Mouse (Mus musculus) embryo, embryonic 9.5 days (tissue): ENCODE data around the gene Enpp3.
A peak's percentile ranks its signal among the peaks of the same experiment; 100 is the strongest.

ENCODE experiments used
- DNase-seq: peaks from one replicate; pipeline ENCODE4 v3.0.0-alpha.2; 2017; ENCODE audit errors: extremely low spot score

Enpp3 gene

DNA sequence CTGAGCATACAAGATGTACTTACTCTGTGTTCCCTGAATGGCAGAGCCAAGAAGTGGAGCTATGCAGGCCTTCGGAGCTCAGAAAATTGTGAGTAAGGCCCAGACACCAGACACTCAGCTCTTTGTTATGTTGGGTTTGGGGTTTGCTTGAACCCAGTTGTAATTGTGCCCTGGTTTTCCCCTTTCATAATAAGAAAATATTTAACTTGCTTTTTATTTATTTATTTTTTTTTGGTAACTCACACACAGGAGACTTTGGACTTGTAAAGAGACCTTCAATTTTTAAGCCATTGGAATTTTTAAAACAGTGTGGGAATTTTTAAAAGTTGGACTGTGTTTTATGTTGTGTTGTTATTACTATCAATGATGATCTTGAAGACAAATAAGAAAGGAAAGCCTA lies at the start of gene Enpp3:
TSS of gene Enpp3 (minus strand) at position 148 of the 400 bp plus-strand sequence.
- DNase-seq: no peak

GRCm38 (mm10) chr10:24888343-24888742 lies 45.7 kb upstream of the Enpp3 start:
- DNase-seq: no peak

DNA sequence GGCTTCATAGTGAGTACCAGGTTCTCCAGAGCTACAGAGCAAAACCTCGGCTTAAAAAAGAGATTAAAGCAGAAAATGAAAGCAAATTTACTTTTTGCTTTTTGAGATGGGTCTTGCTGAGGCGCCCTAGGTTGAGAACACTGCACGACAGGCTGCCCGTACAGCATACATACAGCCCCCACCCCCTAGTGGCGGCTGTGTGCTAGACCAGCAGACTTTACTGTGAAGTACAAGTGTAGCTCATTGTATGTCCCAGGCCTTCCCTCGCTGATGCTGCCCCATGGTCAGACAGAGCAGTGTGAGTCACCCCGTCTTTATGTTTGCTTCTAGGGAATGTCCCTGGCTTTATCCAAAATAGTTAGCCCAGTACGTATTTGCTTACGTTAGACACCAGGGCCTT lies 43.4 kb upstream of the Enpp3 start:
- peak; percentile 8 for DNase-seq

- no peak for DNase-seq
Measured at GRCm38 (mm10) chr10:24873624-24874023, 31.0 kb upstream of the Enpp3 start.

- DNase-seq: peak; percentile 98
Measured at GRCm38 (mm10) chr10:24869760-24870290, 27.2 kb upstream of the Enpp3 start, which contains the start of gene Med23. Gene Med23 (plus strand): TSS chr10:24869986.

GRCm38 (mm10) chr10:24864434-24864833 lies 21.8 kb upstream of the Enpp3 start:
- DNase-seq: no peak

- DNase-seq: no peak
Measured at GRCm38 (mm10) chr10:24863146-24863545, 20.5 kb upstream of the Enpp3 start.

GRCm38 (mm10) chr10:24841998-24842397 lies 625 bp downstream of the Enpp3 start:
- no peak for DNase-seq

- no peak for DNase-seq
Measured at GRCm38 (mm10) chr10:24840795-24841194, 1.8 kb downstream of the Enpp3 start.

DNA sequence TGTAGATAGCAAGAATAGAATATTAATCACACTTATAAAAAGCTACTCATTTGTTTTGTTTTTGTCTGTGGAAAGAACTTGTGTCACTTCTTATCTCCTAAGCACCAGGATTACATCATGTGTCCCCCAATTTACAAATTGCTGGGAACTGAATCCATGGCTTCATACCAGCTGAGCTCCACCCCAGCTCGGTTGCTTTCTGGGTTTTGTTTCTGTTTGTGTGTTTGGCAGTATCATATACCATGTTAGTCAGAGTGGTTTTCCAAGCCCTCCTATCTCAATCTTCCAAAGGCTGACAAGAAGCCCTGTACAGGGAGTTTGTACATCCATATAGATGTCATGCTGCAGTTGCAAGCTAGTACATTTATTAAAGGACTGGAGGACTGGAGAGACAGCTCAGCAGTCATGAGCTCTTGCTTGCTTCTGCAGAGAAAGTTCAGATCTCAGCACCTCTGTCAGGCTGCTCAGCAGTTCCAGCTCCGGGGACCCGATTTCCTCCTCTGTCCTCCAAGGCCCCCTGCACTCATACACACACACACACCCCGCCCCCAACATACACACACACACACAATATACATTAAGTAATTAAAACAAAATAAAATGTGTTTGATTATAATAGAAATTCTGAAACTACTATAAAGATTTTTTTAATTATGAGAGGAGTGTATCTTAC lies 6.1 kb downstream of the Enpp3 start:
- DNase-seq: no peak

GRCm38 (mm10) chr10:24835702-24836342 lies 6.8 kb downstream of the Enpp3 start:
- DNase-seq: peak; percentile 60

DNA sequence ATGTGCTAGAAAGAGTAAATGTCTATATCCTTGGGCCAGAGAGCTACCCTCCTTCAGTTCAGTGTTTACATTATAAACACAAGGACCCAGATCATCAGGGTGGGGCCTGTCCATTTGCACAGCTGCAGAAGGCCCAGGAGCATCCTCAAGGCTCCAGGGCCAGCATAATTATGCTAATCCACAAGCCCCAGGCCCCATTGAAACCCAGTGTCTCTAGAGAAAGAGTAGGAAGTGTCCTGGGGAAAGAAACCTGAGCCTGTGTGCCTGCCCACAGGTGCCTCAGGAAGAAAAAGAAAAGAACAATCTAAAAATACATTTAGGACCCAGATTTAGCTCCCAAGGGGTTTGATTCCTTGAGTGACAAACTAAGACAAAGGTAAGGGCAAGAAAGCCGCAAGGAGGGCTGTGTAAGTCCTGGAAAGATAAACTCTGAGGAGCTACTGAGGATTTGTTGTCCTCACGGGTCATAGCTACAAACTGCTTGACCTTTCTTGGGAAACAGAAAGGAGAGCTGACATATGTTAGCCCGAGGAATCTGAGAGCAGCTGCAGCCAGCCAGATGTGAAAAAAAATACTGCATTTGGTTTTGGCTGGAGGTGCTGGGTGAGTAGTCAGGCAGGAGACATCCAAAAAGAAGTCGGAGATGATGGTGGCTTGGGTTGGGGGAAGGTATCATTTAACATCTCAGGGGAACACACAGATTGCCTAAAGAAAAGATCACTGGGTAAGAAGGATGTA lies 7.8 kb downstream of the Enpp3 start:
- DNase-seq: peak; percentile 57

GRCm38 (mm10) chr10:24832306-24832705 lies 10.3 kb downstream of the Enpp3 start:
- DNase-seq: no peak

- DNase-seq: no peak
Measured at GRCm38 (mm10) chr10:24831377-24832095, 11.1 kb downstream of the Enpp3 start.

DNA sequence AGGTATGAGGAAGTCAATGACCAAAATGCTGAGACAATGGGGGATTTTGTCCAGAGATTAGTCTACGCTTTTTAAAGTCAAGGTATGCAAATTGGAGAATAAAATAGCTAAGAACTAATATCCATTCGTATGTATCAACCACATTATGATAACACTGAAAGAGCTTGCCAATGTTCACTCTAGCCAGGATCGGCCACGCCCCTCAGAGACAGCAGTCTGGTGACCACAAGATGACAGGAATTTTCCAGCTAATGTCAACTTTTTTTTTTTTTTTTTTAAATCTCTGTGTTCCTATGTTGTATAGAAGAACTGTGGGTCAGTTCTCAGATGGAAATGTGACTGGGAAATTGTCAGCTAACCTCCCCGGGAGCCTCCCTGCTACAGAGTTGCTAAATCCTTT lies 12.2 kb downstream of the Enpp3 start:
- DNase-seq: no peak

DNA sequence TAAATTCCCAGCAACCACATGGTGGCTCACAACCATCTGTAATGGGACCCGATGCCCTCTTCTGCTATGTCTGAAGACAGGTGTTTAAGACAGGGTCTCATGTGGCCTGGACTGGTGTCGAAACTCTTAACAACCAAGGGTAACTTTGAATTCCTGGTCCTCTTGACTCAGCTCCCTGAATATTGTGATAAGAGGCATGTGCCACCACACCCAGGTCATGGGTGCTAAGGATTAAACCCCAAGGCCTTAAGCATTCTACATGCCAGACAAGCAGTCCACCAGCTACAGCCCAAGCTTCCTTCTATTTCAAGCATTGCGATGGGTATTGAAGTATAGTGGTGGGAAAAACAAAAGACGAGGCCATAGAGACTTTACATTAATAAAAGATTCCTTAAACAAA lies 14.5 kb downstream of the Enpp3 start:
- DNase-seq: no peak

DNA sequence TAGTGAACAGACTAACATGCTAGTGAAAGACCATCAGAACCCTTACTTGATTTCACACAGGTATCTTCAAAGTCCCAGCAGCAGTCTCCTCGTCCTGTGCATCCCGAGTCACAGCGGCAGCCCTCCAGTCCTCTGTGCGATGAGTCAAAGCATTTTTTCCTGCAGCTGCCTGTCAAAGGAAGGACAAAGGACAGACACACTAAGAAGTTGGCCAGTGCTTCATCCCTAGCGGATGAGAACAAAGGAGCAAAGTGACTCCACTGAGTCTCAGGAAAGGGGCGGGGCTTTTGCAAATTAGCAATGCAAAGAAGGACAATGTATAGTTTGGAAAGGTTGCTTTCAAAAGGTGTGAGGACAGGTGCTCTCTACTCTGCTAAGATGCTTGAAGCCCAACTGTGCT lies 16.5 kb downstream of the Enpp3 start:
- DNase-seq: no peak

GRCm38 (mm10) chr10:24825456-24826081 lies 17.1 kb downstream of the Enpp3 start:
- DNase-seq: no peak

DNA sequence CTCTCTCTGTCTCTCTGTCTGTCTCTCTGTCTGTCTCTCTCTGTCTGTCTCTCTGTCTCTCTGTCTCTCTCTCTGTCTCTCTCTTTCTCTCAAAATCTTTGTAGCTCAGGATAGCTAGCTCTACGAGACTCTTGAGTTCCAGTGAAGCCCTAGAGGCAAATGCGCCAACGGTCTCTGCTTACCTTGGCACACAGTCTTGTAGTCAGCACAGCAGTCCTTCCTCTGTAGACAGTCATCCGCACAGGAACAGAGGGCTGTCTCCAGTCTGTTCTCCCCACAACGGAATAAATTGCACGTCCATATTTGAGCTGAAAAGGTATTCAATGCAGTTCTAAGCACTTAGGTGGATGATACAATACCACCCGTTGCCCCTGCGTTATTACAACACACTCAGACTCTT lies 18.0 kb downstream of the Enpp3 start:
- no peak for DNase-seq

GRCm38 (mm10) chr10:24823697-24824535 lies 18.7 kb downstream of the Enpp3 start:
- no peak for DNase-seq

DNA sequence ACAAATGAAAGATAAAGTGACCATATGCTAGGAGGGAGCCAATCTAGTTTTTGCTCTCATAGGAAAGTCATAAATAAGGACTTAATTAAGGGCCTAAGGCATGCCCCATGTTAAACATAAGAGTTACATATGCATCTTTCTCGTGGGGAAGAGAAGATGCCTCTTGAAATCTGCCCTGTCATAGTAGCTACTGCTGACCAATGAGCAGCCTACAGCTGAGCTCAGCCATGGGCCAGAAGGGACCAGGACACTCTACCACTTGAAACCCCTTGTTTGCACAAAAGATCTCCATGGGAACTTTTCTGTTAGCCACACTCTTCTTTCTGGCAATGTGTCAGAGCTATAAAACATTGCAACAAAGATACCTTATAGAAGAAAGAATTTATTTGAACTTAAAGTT lies 19.4 kb downstream of the Enpp3 start:
- no peak for DNase-seq
